Mouse (Mus musculus) ES-Bruce4 (cell line): ENCODE measurements around the gene Ddx46. TPM values are rescaled to one million over a fixed set of nuclear protein-coding genes. Genes with fewer than 3 reads are reported as not detected.

Experiments used
- H3K27ac ChIP-seq: 2 replicates; pipeline ENCODE4 v1.5.1; 2012; ENCODE audit warnings: low read length, inconsistent platforms; ENCODE audit not compliant: insufficient read depth
- H3K27me3 ChIP-seq: 2 replicates; pipeline ENCODE4 v1.6.1; 2012; ENCODE audit warnings: mild to moderate bottlenecking, low read length, inconsistent platforms; ENCODE audit not compliant: control insufficient read depth, poor library complexity, insufficient read depth, severe bottlenecking
- H3K36me3 ChIP-seq: 2 replicates; pipeline ENCODE4 v1.6.1; 2012; ENCODE audit warnings: inconsistent platforms, mild to moderate bottlenecking, low read length, moderate library complexity; ENCODE audit not compliant: control insufficient read depth, poor library complexity, insufficient read depth, severe bottlenecking
- H3K4me1 ChIP-seq: one replicate; pipeline ENCODE4 v1.8.1; 2011; ENCODE audit warnings: low read length; ENCODE audit not compliant: control insufficient read depth, insufficient read depth
- H3K4me3 ChIP-seq: 2 replicates; pipeline ENCODE4 v1.5.1; 2011; ENCODE audit warnings: low read depth, mild to moderate bottlenecking, low read length
- H3K9ac ChIP-seq: 2 replicates; pipeline ENCODE4 v1.6.1; 2012; ENCODE audit warnings: low read depth, mild to moderate bottlenecking, inconsistent platforms; ENCODE audit not compliant: poor library complexity, severe bottlenecking
- H3K9me3 ChIP-seq: replicated peaks from 2 replicates; pipeline ENCODE4 v1.6.1; 2012; ENCODE audit warnings: mild to moderate bottlenecking, low read length, inconsistent platforms; ENCODE audit not compliant: control insufficient read depth, poor library complexity, insufficient read depth, severe bottlenecking
- CTCF ChIP-seq: IDR thresholded peaks from one replicate; pipeline ENCODE4 v1.8.1; 2011; ENCODE audit warnings: low read depth, low read length
- EP300 ChIP-seq: IDR thresholded peaks from 2 replicates; pipeline ENCODE4 v1.6.1; 2011; ENCODE audit warnings: low read depth, low read length; ENCODE audit not compliant: insufficient read depth
- POLR2A ChIP-seq: IDR thresholded peaks from one replicate; pipeline ENCODE4 v1.8.1; 2011; ENCODE audit warnings: low read length; ENCODE audit not compliant: insufficient read depth
- polyA plus RNA-seq: library from polyadenylated mRNA; stranded (reverse); fragments of >200 nt; gene quantifications from 2 replicates; pipeline ENCODE4 v1.2.4, GENCODE M21; 2011; ENCODE audit warnings: low read depth; ENCODE audit not compliant: missing spikeins, insufficient read depth, insufficient read length

Gene Ddx46
- polyA plus RNA-seq, 1 experiment, result 113 TPM

DNA sequence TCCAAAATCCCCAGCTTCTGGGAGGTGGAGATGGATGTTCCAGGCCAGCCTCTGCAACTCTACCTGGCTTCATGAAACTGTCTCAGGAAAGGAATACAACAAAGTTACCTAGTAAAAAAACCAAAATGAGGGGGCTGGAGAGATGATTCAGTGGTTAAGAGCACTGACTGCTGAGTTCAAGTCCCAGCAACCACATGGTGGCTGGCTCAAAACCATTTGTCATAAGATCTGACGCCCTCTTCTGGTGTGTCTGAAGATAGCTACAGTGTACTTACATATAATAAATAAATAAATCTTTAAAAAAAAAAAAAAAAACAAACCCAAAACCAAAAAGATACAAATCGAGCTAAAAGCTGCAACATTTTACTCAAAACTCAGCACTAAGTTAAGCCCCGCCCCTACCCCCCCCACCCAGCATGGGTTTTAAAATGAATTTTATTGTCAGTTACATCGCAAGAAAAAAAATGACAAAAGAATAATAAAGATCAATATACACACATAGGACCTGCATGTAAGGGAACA, 91.8 kb downstream of the Ddx46 start:
- Histone ChIP-seq H3K4me1 (no peaks in the 10 kb centered on the region), H3K27ac (peak overlapping the region; percentile 36), H3K9ac (peak overlapping the region; percentile 80), H3K9me3 (no peaks in the 10 kb centered on the region), H3K36me3 (no peaks in the 10 kb centered on the region; the same call in 1 of the 2 replicates), H3K27me3 (no peaks in the 10 kb centered on the region), H3K4me3 (peak overlapping the region; percentile 81)
- TF ChIP-seq POLR2A, result no peak

DNA sequence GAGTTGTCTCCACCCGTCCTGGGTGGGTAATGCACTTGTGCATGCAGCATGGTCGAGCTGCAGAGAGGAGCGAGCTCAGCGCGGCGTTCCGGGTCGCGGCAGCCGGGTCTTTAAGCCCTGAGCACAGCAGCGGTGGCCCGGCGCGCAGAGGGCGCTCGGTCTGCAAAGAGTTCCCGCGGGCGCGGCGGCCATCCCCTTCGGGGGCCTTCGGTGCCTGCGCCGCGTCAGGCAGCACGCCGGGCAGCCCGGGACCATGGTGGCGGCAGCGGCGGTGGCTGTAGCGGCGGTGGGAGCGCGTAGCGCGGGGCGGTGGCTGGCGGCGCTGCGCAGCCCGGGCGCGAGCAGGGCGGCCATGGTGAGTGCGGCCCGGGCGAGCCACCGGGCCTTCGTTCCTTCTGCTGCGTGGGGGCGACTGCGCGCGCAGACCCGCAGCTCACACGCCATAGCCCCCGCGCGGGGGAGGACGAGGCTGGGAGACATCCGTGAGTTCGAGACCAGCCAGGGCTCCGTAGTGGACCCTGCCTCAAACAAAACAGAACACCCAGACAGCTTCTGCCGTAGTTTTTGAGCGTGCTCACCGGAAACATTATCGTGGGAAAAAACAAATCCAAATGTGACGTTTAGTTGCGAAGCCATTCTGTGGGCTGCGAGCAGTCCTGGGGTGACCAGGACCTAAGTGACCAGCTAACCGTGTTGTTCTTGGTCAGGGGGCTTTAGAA, 92.5 kb downstream of the Ddx46 start, which contains the start of gene Pcbd2:
Gene Pcbd2, plus strand, starts transcription at position 249 of the 719 bp plus-strand sequence.
- Histone ChIP-seq H3K27ac (peak within 1 kb of the TSS; percentile 36), H3K36me3 (no peaks in the 10 kb centered on the region; the same call in 1 of the 2 replicates), H3K4me3 (peak within 1 kb of the TSS; percentile 81), H3K9me3 (no peaks in the 10 kb centered on the region), H3K9ac (peak within 1 kb of the TSS; percentile 80), H3K27me3 (no peaks in the 10 kb centered on the region), H3K4me1 (no peaks in the 10 kb centered on the region)
- TF ChIP-seq POLR2A, result no peak
- no peak for TF ChIP-seq EP300
- TF ChIP-seq CTCF, result no peak

DNA sequence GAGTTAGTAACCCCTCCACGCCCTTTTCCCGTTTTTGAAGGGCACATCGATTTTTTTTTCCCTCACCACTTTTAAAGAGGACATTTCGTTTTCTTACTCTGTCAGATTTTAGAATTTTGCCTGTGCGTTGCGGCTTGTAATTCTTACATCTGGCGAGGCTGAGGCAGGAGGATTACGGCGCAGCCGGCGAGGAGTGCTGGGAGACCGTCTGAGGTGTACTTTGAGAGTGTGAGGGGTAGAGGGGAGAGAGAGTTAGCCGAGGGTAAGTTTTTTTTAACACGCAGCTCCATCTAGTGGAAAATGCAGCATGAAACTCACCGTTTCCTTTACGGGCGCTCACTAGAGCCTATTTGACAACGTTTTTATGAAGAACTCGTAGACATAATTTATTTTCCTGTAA, 93.0 kb downstream of the Ddx46 start:
- H3K27me3 ChIP-seq, result no peaks in the 10 kb centered on the region
- no peak for TF ChIP-seq POLR2A
- TF ChIP-seq CTCF, result no peak
- no peak for TF ChIP-seq EP300
- peak overlapping the region; percentile 30 for H3K27ac ChIP-seq
- no peaks in the 10 kb centered on the region for H3K4me1 ChIP-seq
- no peaks in the 10 kb centered on the region for H3K9me3 ChIP-seq
- peak overlapping the region; percentile 80 for H3K9ac ChIP-seq
- no peaks in the 10 kb centered on the region; the same call in 1 of the 2 replicates for H3K36me3 ChIP-seq
- H3K4me3 ChIP-seq, result peak overlapping the region; percentile 81

DNA sequence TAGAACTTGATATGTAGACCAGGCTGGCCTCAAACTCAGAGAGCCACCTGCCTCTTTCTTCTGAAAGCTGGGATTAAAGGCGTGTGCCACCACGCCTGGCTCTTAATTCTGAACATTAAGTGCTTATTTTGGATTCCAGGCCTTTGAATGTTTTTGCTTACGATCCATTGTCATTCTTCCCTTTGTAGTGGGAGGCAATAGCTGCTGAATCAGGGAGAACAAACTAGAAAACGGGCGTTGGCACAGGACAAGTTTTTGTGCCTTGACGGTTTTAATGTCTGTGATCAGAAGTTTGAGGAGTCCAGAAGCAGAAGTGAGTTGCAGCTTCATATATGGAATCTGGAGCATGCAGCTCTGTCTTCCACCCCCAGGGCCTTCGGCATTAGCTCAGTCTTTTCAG, 95.9 kb downstream of the Ddx46 start:
- no peaks in the 10 kb centered on the region for H3K4me1 ChIP-seq
- TF ChIP-seq CTCF, result no peak
- no peaks in the 10 kb centered on the region for H3K27me3 ChIP-seq
- no peak overlapping the region for H3K9ac ChIP-seq
- no peaks in the 10 kb centered on the region; the same call in 1 of the 2 replicates for H3K36me3 ChIP-seq
- no peak overlapping the region for H3K27ac ChIP-seq
- no peak overlapping the region for H3K4me3 ChIP-seq
- no peaks in the 10 kb centered on the region for H3K9me3 ChIP-seq

Other genes with a start within 250 kb of the Ddx46 start
- gene Slc34a1, start 236.8 kb upstream of the Ddx46 start, polyA plus RNA-seq, result not detected in 2 replicates
- gene Pfn3, start 219.8 kb upstream of the Ddx46 start, polyA plus RNA-seq, result not detected in 2 replicates
- gene F12, start 208.2 kb upstream of the Ddx46 start, polyA plus RNA-seq, result not detected in 2 replicates
- 58.2 and 63.4 TPM in 2 replicates for gene Grk6, start 190.0 kb upstream of the Ddx46 start, polyA plus RNA-seq
- gene Prr7, start 170.8 kb upstream of the Ddx46 start, polyA plus RNA-seq, result 3.1 and 3.4 TPM in 2 replicates
- 43.6 and 44.3 TPM in 2 replicates for gene Dbn1, start 146.9 kb upstream of the Ddx46 start, polyA plus RNA-seq
- gene Pdlim7, start 121.4 kb upstream of the Ddx46 start, polyA plus RNA-seq, result 84.4 and 97.7 TPM in 2 replicates
- gene Dok3, start 105.7 kb upstream of the Ddx46 start, polyA plus RNA-seq, result 0.39 and 1.0 TPM in 2 replicates
- 55.2 and 63.9 TPM in 2 replicates for gene Ddx41, start 98.4 kb upstream of the Ddx46 start, polyA plus RNA-seq
- 41.8 and 47.7 TPM in 2 replicates for gene Fam193b, start 63.9 kb upstream of the Ddx46 start, polyA plus RNA-seq
- 94.2 and 95.2 TPM in 2 replicates for gene Tmed9, start 61.3 kb upstream of the Ddx46 start, polyA plus RNA-seq
- 10.3 and 10.5 TPM in 2 replicates for gene B4galt7, start 35.1 kb upstream of the Ddx46 start, polyA plus RNA-seq
- gene Caml, start 12.0 kb upstream of the Ddx46 start, polyA plus RNA-seq, result 22.6 and 26.3 TPM in 2 replicates
- 52.3 and 54.1 TPM in 2 replicates for gene B230219D22Rik, start 58.1 kb downstream of the Ddx46 start, polyA plus RNA-seq
- gene Txndc15, start 79.6 kb downstream of the Ddx46 start, polyA plus RNA-seq, result 16.6 and 18.8 TPM in 2 replicates
- gene Pcbd2, start 92.3 kb downstream of the Ddx46 start, polyA plus RNA-seq, result 15.3 and 16.5 TPM in 2 replicates
- gene Catsper3, start 149.5 kb downstream of the Ddx46 start, polyA plus RNA-seq, result 0.61 TPM in 1 of 2 replicates, not detected in the other
- gene Pitx1, start 201.2 kb downstream of the Ddx46 start, polyA plus RNA-seq, result 0.27 and 0.33 TPM in 2 replicates